Mouse (Mus musculus) heart, adult 2 months (tissue): ENCODE measurements around the gene Dgkq. TPM values are rescaled to one million over a fixed set of nuclear protein-coding genes. Genes with fewer than 3 reads are reported as not detected.

Source experiments
- DNase-seq, 2 experiments: peaks; one replicate each; pipeline ENCODE4 v3.0.0; 2021
- H3K27ac ChIP-seq: fragments of 200-600 bp; 2 replicates; pipeline ENCODE4 v1.8.1; 2022
- H3K27me3 ChIP-seq: fragments of 200-500 bp; 2 replicates; pipeline ENCODE4 v1.6.1; 2012; ENCODE audit warnings: mild to moderate bottlenecking, low read length, inconsistent platforms, mixed read lengths; ENCODE audit not compliant: control insufficient read depth, insufficient read depth
- H3K36me3 ChIP-seq: fragments of 200-500 bp; 2 replicates; pipeline ENCODE4 v1.6.1; 2012; ENCODE audit warnings: low read length, inconsistent platforms; ENCODE audit not compliant: control insufficient read depth, insufficient read depth
- H3K4me1 ChIP-seq: fragments of 200-500 bp; 2 replicates; pipeline ENCODE4 v1.6.1; 2011; ENCODE audit warnings: low read length; ENCODE audit not compliant: control insufficient read depth, insufficient read depth
- H3K4me3 ChIP-seq: fragments of 200-600 bp; 2 replicates; pipeline ENCODE4 v1.8.1; 2022
- H3K79me2 ChIP-seq: fragments of 200-500 bp; replicated peaks from 2 replicates; pipeline ENCODE4 v1.6.1; 2012; ENCODE audit warnings: mild to moderate bottlenecking, inconsistent platforms, low read length, moderate library complexity, mixed read lengths; ENCODE audit not compliant: control insufficient read depth, insufficient read depth
- H3K9ac ChIP-seq: fragments of 200-500 bp; 2 replicates; pipeline ENCODE4 v1.6.1; 2012; ENCODE audit warnings: low read depth, mild to moderate bottlenecking, control low read depth, inconsistent platforms, low read length, mixed read lengths
- CTCF ChIP-seq: fragments of 200-600 bp; IDR thresholded peaks from 2 replicates; pipeline ENCODE4 v1.8.1; 2022; ENCODE audit warnings: antibody characterized with exemption, mild to moderate bottlenecking, moderate library complexity
- EP300 ChIP-seq: fragments of 200-500 bp; IDR thresholded peaks from 2 replicates; pipeline ENCODE4 v1.6.1; 2011; ENCODE audit warnings: low read depth, low read length, control low read depth; ENCODE audit not compliant: insufficient read depth
- POLR2A ChIP-seq: fragments of 200-500 bp; IDR thresholded peaks from 2 replicates; pipeline ENCODE4 v1.6.1; 2011; ENCODE audit warnings: mild to moderate bottlenecking, low read depth, low read length, control low read depth; ENCODE audit not compliant: insufficient read depth
- whole genome bisulfite sequencing: fragments of 180-500 bp; shearing (Covaris S2); methylation state at CpG from one replicate; pipeline ENCODE4 v1.1.7; 2018; 5-methylcytosine and 5-hydroxymethylcytosine counted together
- intact Hi-C: fragments of 180-260 bp; cut with DNase I; formaldehyde crosslinking; loops from one replicate; pipeline ENCODE4 v1.15.1; 2025
- polyA plus RNA-seq: library from polyadenylated mRNA; depleted of rRNA; stranded (reverse); fragments of >200 nt; gene quantifications from 2 replicates; pipeline ENCODE4 v1.2.3, GENCODE M21; 2012
- total RNA-seq, 2 experiments: library from RNA; stranded (reverse); gene quantifications; 2 replicates each; pipeline ENCODE4 v1.2.3; 2021

Dgkq gene
- total and polyA plus RNA-seq, 3 experiments: 5.0 to 9.2 (median 6.6) TPM

GRCm38 (mm10) chr5:108711968-108712367, 42.5 kb upstream of the Dgkq start:
- TF ChIP-seq CTCF (no peak), POLR2A (no peak), EP300 (no peak)
- H3K4me1 ChIP-seq: peaks cover 4% of the 10 kb centered on the region
- WGBS: 83% methylated on average over 6 of the region's 6 CpGs

GRCm38 (mm10) chr5:108708981-108709731, 39.7 kb upstream of the Dgkq start:
- H3K9ac ChIP-seq: no peak overlapping the region
- TF ChIP-seq CTCF (no peak), POLR2A (no peak), EP300 (no peak)
- H3K27me3 ChIP-seq: no peaks in the 10 kb centered on the region
- DNase-seq: no peak
- intact Hi-C loops: no loop called here
- H3K4me3 ChIP-seq: no peak overlapping the region
- peaks cover 3% of the 10 kb centered on the region for H3K4me1 ChIP-seq
- H3K27ac ChIP-seq: no peak overlapping the region
- no peaks in the 10 kb centered on the region for H3K36me3 ChIP-seq
- whole genome bisulfite sequencing: 37% methylated on average over 6 of the region's 6 CpGs
- H3K79me2 ChIP-seq: no peaks in the 10 kb centered on the region

More at GRCm38 (mm10) chr5:108711968-108712367, 42.5 kb upstream of the Dgkq start:
- H3K79me2 ChIP-seq: no peaks in the 10 kb centered on the region
- DNase-seq: no peak
- no peak overlapping the region for H3K4me3 ChIP-seq
- H3K36me3 ChIP-seq: no peaks in the 10 kb centered on the region
- no peak overlapping the region for H3K27ac ChIP-seq
- intact Hi-C loops: no loop called here
- H3K9ac ChIP-seq: no peak overlapping the region
- H3K27me3 ChIP-seq: no peaks in the 10 kb centered on the region

GRCm38 (mm10) chr5:108708419-108708818, 38.9 kb upstream of the Dgkq start:
- H3K9ac ChIP-seq: no peak overlapping the region
- H3K36me3 ChIP-seq: no peaks in the 10 kb centered on the region
- H3K79me2 ChIP-seq: no peaks in the 10 kb centered on the region
- no peaks in the 10 kb centered on the region for H3K4me1 ChIP-seq
- 94% methylated on average over 1 of the region's 1 CpGs for WGBS
- DNase-seq: no peak
- H3K4me3 ChIP-seq: no peak overlapping the region
- TF ChIP-seq CTCF (no peak), EP300 (no peak), POLR2A (no peak)
- no peak overlapping the region for H3K27ac ChIP-seq
- intact Hi-C loops: no loop called here
- no peaks in the 10 kb centered on the region for H3K27me3 ChIP-seq

GRCm38 (mm10) chr5:108707758-108708157, 38.3 kb upstream of the Dgkq start:
- no peaks in the 10 kb centered on the region for H3K36me3 ChIP-seq
- H3K27me3 ChIP-seq: no peaks in the 10 kb centered on the region
- WGBS: 75% methylated on average over 2 of the region's 2 CpGs
- intact Hi-C loops: no loop called here
- no peak overlapping the region for H3K4me3 ChIP-seq
- no peaks in the 10 kb centered on the region for H3K4me1 ChIP-seq
- DNase-seq: no peak
- no peak overlapping the region for H3K27ac ChIP-seq
- no peaks in the 10 kb centered on the region for H3K79me2 ChIP-seq
- TF ChIP-seq POLR2A: no peak
- no peak for TF ChIP-seq EP300
- no peak for TF ChIP-seq CTCF
- no peak overlapping the region for H3K9ac ChIP-seq

GRCm38 (mm10) chr5:108703754-108704626, 34.5 kb upstream of the Dgkq start:
- TF ChIP-seq POLR2A (no peak), CTCF (no peak)
- Histone ChIP-seq H3K27me3 (no peaks in the 10 kb centered on the region), H3K4me1 (no peaks in the 10 kb centered on the region; the same call in 1 of the 2 replicates), H3K27ac (no peak overlapping the region), H3K4me3 (no peak overlapping the region), H3K9ac (no peak overlapping the region), H3K36me3 (no peaks in the 10 kb centered on the region), H3K79me2 (no peaks in the 10 kb centered on the region)
- WGBS: 81% methylated on average over 12 of the region's 12 CpGs
- no peak for DNase-seq
- intact Hi-C loops: no loop called here
